Mouse (Mus musculus) heart, postnatal 36 days (tissue): ENCODE results near the gene Adgrf4. TPM values are rescaled to one million over a fixed set of nuclear protein-coding genes. Genes with fewer than 3 reads are reported as not detected.

Experiments used
- DNase-seq, 2 experiments: peaks; one replicate each; pipeline ENCODE4 v3.0.0; 2021 to 2022
- intact Hi-C: fragments of 180-260 bp; cut with DNase I; formaldehyde crosslinking; loops from one replicate; pipeline ENCODE4 v1.15.1; 2025
- total RNA-seq, 2 experiments: library from RNA; stranded (reverse); gene quantifications; 2 replicates each; pipeline ENCODE4 v1.2.3; 2021

The Adgrf4 gene
- total RNA-seq = under 1 TPM; 0.22 to 0.54 TPM

- intact Hi-C loops = no loop called here
- no peak for DNase-seq
Measured at GRCm38 (mm10) chr17:42692136-42692535, at the start of gene Adgrf4. TSS of gene Adgrf4 (minus strand) at chr17:42692284.

DNA sequence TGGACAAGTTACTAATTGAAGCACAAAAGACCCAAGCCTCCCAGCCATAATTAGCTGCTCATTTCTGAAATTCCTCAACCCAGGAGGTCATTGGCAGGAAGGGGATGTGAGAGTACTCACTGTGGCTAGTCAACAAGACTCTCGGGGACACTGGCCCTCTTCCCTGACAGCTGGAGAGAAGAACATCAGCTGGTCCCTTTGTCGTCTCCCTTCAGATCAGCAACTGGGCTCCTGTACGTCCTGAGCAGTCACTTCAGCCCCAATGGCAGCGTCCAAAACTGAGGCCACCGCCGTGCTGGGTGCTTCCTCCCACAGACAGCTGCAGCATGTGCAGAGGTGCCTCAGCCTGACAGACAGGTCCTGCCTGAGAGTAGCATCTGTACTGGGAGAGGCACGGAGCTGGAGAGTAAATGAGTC lies 49.7 kb upstream of the Adgrf4 start, which contains the start of gene Adgrf2:
Adgrf2 (minus strand) TSS at position 379 of the 417 bp plus-strand sequence.
- DNase-seq = peak; percentile 36 to 52
- intact Hi-C loops = no loop called here

DNA sequence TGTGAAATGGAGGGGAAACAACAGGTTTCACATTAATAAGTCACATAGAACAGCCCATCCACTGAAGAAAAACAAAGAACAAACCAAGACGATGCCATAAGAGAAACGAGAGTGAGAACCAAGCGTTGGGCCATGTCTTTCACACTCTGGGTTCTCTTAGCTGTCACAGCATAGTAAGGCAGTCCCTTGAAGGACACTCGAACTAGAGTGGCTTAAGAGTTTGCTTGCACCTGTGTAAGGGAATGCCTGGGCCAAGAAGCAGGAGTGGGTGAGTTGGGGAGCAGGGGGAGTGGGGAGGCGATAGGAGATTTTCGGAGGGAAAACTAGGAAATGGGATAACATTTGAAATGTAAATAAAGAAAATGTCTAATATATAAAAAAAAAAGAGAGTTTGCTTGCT lies 46.7 kb upstream of the Adgrf4 start:
- DNase-seq = no peak
- intact Hi-C loops = no loop called here

GRCm38 (mm10) chr17:42717161-42717560 lies 25.1 kb upstream of the Adgrf4 start:
- intact Hi-C loops = no loop called here
- DNase-seq = no peak

- no peak for DNase-seq
- intact Hi-C loops = no loop called here
Measured at GRCm38 (mm10) chr17:42714991-42715390, 22.9 kb upstream of the Adgrf4 start.

DNA sequence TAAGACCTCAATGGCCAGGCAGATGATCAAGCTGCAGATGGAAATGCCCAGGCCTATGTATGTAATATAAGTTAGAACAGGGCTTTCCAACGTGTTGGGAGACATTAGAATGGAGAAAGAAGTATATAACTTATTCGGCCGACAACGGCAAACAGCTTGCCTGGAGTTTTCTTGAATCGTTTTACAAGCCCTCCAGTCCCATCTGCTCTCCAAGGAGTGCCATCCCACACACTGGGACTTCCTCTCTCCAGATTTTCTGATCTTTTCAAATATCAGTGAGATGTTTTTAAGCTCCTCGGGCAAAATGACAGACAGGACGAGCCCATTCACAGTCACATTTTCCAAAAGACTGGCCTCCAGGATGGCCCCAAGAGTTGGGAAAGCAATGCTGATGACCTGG lies 18.6 kb upstream of the Adgrf4 start:
- intact Hi-C loops = no loop called here
- DNase-seq = no peak

DNA sequence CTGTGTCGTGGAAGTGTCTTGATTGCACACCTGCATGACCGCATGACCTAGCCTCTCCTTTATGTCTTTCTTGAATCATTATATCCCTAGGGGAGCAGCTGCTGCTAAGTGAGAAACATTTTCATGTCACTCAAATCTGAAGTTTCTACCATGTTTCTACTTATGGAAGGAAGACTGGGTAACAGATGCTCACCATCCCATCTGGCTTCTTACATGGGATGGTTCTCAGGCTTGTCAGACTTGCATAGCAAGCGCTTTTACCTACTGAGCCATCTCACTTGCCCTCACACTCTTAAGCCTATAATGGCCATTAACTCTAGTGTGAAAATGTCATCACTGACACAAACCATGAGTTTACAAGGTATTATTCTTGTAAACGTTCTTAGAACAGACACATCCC lies 13.5 kb upstream of the Adgrf4 start:
- intact Hi-C loops = no loop called here
- no peak for DNase-seq

- intact Hi-C loops = no loop called here
Measured at GRCm38 (mm10) chr17:42702198-42702597, 10.1 kb upstream of the Adgrf4 start.

DNA sequence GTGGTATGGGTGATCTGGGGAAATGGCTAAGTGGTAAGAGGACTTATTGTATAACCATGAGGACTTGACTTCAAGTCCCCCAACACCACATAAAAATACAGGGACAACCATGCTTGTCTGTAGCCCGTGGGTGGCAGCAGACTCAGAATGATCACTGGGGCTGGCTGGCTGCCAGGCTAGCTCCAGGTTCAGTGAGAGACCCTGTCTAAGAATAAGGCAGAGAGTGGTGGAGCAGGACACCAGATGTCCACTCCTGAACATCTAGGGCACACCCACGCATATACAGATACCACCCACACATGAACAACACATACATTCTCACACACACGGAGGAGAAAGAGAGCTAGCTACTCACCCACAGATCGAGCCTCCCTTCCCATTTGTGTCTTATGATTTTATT lies 2.6 kb upstream of the Adgrf4 start:
- intact Hi-C loops = no loop called here
- peak in 1 of 2 experiments; percentile 2 for DNase-seq

More at GRCm38 (mm10) chr17:42702198-42702597, 10.1 kb upstream of the Adgrf4 start:
- no peak for DNase-seq

GRCm38 (mm10) chr17:42690531-42690930 lies 1.6 kb downstream of the Adgrf4 start:
- intact Hi-C loops = no loop called here
- DNase-seq = no peak

DNA sequence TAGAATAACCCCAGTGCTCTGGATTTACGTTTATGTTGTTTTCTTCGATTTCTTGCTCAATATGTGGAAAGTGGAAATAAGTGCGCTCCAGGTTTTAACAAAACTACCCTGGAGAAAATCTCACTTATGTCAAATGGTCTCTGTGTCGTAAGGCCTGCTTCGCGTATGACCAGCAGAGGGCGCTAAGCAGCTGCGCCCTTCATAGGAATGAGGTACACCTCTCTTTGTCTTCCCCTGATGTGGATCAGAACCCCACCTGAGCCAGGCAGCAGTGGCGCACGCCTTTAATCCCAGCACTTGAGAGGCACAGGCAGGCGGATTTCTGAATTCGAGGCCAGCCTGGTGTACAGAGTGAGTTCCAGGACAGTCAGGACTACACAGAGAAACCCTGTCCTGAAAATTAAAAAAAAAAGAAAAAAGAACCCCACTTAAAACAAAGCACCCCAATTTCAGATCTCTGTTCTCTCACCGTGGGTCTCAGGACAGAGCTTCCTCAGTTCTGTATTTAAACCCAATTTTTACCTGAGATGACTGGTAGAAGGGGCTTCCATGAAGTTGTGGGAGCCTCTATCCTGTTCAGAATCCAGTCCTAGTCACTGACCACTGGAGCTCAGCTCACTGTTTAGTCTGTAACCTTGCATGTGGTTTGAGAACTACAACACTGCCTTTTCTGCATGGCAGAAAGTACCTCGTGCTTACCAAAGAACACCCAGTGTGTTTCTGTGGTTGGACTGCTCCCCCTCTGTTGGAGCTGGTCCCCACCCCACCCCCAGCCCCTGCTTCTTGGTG lies 33.3 kb downstream of the Adgrf4 start:
- peak; percentile 9 to 48 for DNase-seq
- intact Hi-C loops = loop anchor here (1.0 to 2.0 kb wide), 2 partner anchors 123 to 284 kb away; no protein-coding TSS in a partner anchor

- DNase-seq = peak; percentile 17 to 27
Measured at GRCm38 (mm10) chr17:42643416-42643815, 48.7 kb downstream of the Adgrf4 start.

GRCm38 (mm10) chr17:42630206-42630605 lies 61.9 kb downstream of the Adgrf4 start:
- intact Hi-C loops = no loop called here
- peak; percentile 13 to 22 for DNase-seq

More at GRCm38 (mm10) chr17:42643416-42643815, 48.7 kb downstream of the Adgrf4 start:
- intact Hi-C loops = no loop called here

GRCm38 (mm10) chr17:42613043-42613737 lies 78.9 kb downstream of the Adgrf4 start:
- intact Hi-C loops = loop anchor here (1.0 to 5.0 kb wide), 2 partner anchors 169 to 329 kb away; no protein-coding TSS in a partner anchor
- peak; percentile 19 to 23 for DNase-seq

DNA sequence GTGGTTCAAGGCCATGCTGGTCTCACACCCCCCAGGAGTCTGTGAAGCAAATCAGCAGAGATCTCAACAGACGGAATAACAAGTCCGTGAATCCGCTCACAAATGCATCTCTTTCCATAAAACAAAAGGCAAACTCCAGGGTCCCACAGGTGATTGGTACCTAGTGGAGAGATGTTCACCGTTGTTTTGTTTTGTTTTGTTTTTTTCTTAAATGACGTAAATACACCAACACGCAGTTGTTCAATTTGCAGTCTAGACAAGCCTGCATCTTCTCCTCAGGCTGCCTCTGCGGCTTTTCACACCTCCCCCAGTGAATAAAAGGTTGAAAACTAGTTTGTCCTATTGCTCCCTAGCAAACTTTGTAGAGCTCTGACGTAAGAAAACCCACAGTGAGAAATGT lies 80.8 kb downstream of the Adgrf4 start, which contains the start of gene Opn5:
Opn5 (minus strand) TSS at position 101 of the 400 bp plus-strand sequence.
- intact Hi-C loops = loop anchor here (5.0 kb wide), 1 partner anchor 331 kb away; no protein-coding TSS in a partner anchor

GRCm38 (mm10) chr17:42608270-42608669 lies 83.8 kb downstream of the Adgrf4 start:
- intact Hi-C loops = loop anchor here (10.0 kb wide), 2 partner anchors 1633 to 1783 kb away; no protein-coding TSS in a partner anchor
- no peak for DNase-seq

More for the DNA sequence above, 80.8 kb downstream of the Adgrf4 start, which contains the start of gene Opn5:
- DNase-seq = no peak

Other genes starting within 250 kb of the Adgrf4 start
- gene Opn5, start 80.9 kb downstream of the Adgrf4 start, total RNA-seq = not detected
- under 1 TPM in 1 of 2 experiments, not detected in 1; 0.14 TPM for gene Adgrf2, start 49.9 kb upstream of the Adgrf4 start, total RNA-seq
- 10 to 100 TPM; 20.2 to 22.3 TPM for gene Cd2ap, start 184.4 kb upstream of the Adgrf4 start, total RNA-seq